Mouse (Mus musculus): ENCODE measurements around the gene Acot9. TPM values are rescaled to one million over a fixed set of nuclear protein-coding genes. Genes with fewer than 3 reads are reported as not detected.

Acot9 gene
- 26.6 and 33.5 TPM in 2 replicates for polyA plus RNA-seq (2015; fragmentation: Nextera tagmentation; extraction: Ambion mirVana)

DNA sequence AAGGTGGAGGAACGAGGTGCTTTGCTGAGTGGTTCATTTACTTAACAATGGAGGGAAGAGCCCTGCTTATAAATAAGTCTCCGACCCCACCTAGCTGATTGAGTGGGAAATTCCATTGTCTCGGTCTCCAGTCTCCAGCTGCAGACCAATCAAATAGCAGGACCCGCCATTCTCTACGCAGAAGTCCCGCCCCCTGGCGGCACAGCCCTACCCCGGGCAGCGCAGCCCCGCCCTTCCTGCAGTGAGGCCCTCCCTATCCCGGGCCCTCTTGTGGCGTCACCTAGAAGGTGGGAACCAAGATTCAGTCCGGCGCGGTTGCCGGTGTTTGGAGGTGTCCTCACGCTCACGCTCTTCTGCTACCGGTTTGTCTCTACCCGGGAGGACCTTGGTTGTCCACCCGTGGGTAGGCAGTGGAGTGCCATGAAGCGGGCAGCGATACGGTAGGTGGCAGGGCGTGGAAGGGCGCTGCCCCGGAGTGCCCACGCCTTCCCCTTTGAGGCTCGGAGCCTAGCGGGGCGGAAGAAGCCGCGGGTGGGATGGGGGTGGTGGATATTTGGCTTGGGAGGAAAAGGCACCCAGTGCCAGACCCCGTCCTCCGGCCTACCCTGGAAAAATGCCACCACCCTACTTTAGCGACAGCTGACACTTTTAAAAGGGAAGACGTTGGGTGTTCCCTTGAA lies at the start of gene Acot9:
Gene Acot9, plus strand, starts transcription at position 209 of the 680 bp plus-strand sequence.
- H3K4me3 ChIP-seq (replicated peaks) = peak within 1 kb of the TSS; percentile 54
- H3K4me1 ChIP-seq (replicated peaks) = no peaks in the 10 kb centered on the region
- no peaks in the 10 kb centered on the region for H3K36me3 ChIP-seq
- peak within 1 kb of the TSS; percentile 58 for H3K4me2 ChIP-seq (replicated peaks)
- no peaks in the 10 kb centered on the region for H3K27me3 ChIP-seq (replicated peaks)
- 0 out of 2 replicates have a peak within 1 kb of the TSS, but pooled peaks have one; percentile 13 for H3K27ac ChIP-seq
- no peaks in the 10 kb centered on the region for H3K9me3 ChIP-seq
- WGBS = 17% methylated on average over 37 of the region's 37 CpGs
- peak within 1 kb of the TSS; percentile 50 for H3K9ac ChIP-seq
- peak; percentile 100 for ATAC-seq

DNA sequence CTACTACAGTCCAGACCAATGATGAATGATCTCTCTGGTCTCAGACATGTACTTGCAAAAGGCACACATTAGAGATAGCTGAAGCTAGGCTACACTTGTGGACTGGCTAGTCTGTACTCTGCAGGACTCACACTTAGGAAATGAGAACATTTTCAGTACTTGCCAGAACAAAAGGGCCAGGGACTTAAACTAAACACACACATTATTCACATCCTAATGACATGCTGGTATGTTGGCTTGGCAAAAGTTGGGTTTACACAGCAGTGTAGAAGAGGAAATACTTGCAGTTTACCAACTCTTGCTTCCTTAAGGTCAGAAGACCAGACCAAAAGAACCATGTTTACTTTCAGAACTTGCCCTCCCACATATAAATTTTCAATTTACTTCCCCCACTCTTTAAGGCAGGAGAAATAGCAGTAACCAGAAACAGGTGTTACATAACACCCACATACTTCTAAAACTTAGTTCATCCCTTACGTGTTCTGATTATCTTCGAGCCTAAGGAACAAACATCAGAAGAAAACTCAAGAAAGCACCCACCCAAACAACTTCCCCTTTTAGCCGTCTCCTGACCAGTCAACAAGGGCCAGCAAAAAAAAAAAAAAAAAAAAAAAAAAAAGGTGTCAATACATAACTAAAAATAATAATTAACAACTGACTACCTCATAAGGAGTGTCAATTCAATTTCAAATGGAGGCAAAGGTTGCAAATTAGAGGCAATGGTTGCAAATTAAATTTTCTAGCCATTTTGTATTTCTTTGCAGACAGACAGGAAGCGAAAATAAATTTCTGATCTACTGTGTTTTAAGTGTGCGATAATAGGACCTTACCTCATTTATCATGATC lies 47.7 kb upstream of the Acot9 start:
- H3K9me3 ChIP-seq = no peaks in the 10 kb centered on the region
- no peak overlapping the region for H3K4me3 ChIP-seq (replicated peaks)
- no peaks in the 10 kb centered on the region for H3K36me3 ChIP-seq
- 70% methylated on average over 5 of the region's 5 CpGs for WGBS
- ATAC-seq = no peak
- H3K9ac ChIP-seq = no peak overlapping the region
- no peaks in the 10 kb centered on the region for H3K4me1 ChIP-seq (replicated peaks)
- peak overlapping the region; percentile 14; the same call in 1 of the 2 replicates for H3K4me2 ChIP-seq (replicated peaks)
- H3K27ac ChIP-seq = no peak overlapping the region
- no peaks in the 10 kb centered on the region for H3K27me3 ChIP-seq (replicated peaks)

DNA sequence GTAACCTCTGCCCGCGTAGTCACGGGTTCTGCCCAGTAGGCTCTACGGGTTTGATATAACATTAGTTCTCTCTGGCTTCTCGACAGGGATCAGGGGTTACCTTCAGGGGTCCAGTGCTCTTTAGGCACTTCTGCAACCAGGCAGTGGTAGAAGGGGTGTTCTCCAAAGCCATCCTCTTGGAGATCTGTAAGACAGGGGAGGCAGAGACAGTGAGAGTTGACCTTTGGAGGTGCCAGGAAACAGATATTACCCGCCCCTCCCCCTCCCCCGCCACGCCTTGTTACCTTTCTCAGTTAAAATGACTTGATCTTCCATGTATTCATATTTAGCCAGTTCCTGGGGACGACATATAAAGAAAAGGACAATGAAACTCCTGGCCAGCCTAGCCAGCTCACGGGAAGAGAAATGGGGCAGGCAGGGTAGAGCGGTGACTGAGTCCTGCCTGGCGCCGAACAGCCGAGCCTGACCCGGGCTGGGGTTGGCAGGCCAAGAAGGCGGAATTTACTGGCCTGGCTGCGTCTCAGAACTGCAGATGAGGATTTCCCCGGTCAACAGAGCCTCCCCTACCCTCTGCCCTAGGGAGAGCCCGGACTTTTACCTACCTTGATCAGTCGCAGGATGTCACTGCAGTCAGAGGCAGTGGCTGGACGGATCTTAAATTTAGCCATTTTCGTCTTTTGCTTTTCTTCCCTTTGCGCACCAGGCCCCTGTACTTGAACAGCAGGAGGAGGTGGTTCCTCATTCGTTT lies 46.6 kb upstream of the Acot9 start:
- Histone ChIP-seq H3K4me2 (replicated peaks) (peak overlapping the region; percentile 52), H3K27ac (peak overlapping the region; percentile 77), H3K36me3 (no peaks in the 10 kb centered on the region), H3K9ac (peak overlapping the region; percentile 42), H3K9me3 (no peaks in the 10 kb centered on the region), H3K27me3 (replicated peaks) (no peaks in the 10 kb centered on the region), H3K4me3 (replicated peaks) (peak overlapping the region; percentile 47), H3K4me1 (replicated peaks) (no peaks in the 10 kb centered on the region)
- WGBS = 25% methylated on average over 23 of the region's 24 CpGs
- ATAC-seq = peak; percentile 76

DNA sequence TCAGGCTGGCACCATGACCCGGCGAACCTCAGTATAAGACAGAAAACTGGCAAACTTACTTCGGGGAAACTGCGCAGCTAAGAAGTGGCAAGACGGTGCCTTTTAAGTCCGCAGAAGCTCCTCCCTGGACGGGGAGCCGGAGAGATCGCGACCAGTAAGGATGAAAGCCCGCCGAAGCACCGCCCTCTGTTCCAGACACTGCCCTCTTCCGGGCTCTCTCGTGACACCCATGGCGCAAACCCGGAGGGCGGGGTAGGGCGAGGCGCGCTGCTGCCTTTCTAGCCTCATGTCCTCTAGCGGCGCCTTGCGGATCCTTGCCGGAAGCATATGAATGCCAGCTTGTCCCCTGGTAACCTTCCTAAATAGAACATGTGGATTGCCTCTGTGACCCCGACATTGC lies 46.0 kb upstream of the Acot9 start, which contains the start of gene Sat1:
Gene Sat1, minus strand, starts transcription at position 179 of the 400 bp plus-strand sequence.
- 20% methylated on average over 26 of the region's 26 CpGs for WGBS
- ATAC-seq = peak; percentile 98
- Histone ChIP-seq H3K4me1 (replicated peaks) (no peaks in the 10 kb centered on the region), H3K9me3 (no peaks in the 10 kb centered on the region), H3K9ac (peak within 1 kb of the TSS; percentile 42), H3K36me3 (no peaks in the 10 kb centered on the region), H3K4me2 (replicated peaks) (peak within 1 kb of the TSS; percentile 52), H3K27me3 (replicated peaks) (no peaks in the 10 kb centered on the region), H3K27ac (peak within 1 kb of the TSS; percentile 77), H3K4me3 (replicated peaks) (peak within 1 kb of the TSS; percentile 47)

DNA sequence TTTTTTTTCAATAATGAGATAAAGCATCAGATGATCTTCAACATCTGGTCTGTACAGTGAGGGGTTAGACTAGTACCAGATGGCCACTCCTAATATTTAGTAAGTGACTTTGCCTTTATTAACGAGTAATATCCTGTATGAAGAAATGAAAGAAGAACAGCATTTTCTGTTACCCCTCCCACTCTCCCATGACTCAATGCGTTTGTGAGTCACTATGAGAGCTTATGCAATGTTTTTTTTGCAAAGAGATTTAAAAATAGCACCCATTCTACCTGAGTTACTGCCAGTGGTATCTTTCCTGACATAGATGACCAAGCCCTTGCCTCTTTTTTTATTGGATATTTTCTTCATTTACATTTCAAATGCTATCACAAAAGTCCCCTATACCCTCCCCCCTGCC lies 44.0 kb upstream of the Acot9 start:
- no peaks in the 10 kb centered on the region for H3K9me3 ChIP-seq
- H3K27me3 ChIP-seq (replicated peaks) = no peaks in the 10 kb centered on the region
- H3K9ac ChIP-seq = no peak overlapping the region
- no peak overlapping the region for H3K4me3 ChIP-seq (replicated peaks)
- no peak overlapping the region for H3K27ac ChIP-seq
- WGBS = 66% methylated on average over 2 of the region's 2 CpGs
- H3K36me3 ChIP-seq = no peaks in the 10 kb centered on the region
- no peak for ATAC-seq
- H3K4me2 ChIP-seq (replicated peaks) = no peak overlapping the region
- no peaks in the 10 kb centered on the region for H3K4me1 ChIP-seq (replicated peaks)

DNA sequence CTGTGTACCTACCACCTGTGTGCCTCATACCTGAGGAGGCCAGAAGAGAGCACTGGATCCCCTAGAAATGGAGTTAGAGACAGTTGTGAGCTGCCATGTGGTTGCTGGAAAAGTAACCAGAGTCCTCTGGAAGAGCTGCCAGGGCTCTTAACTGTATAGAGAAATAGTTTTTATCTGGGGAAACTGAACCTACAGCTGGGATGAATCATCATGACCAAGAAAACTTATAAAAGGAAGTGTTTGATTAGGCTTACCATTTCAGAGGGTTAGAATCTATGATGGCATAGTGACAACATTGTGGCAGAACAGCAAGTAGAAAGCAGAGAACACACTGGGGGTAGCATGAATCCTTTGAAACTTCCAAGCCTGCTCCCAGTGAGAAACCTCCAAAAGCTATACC lies 5.4 kb upstream of the Acot9 start:
- Histone ChIP-seq H3K4me2 (replicated peaks) (no peak overlapping the region), H3K9ac (no peak overlapping the region), H3K4me1 (replicated peaks) (no peaks in the 10 kb centered on the region), H3K36me3 (no peaks in the 10 kb centered on the region), H3K4me3 (replicated peaks) (no peak overlapping the region), H3K27me3 (replicated peaks) (no peaks in the 10 kb centered on the region), H3K27ac (no peak overlapping the region), H3K9me3 (no peaks in the 10 kb centered on the region)
- ATAC-seq = no peak

DNA sequence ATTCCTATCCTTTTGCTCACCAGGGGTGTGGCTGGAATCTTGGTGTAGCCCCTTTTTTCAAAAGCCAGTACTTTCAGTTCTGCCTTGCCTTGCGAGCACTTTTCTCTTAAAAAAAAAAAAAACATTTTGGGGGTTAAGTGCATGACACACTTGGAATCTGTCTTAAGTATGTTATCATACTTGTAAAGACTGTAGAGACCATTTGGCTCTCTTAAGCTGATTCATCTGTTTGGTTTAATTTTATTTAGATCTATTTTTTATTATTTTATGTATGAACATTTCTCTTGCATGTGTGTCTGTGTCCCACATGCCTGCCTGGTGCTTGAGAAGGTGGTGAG lies 641 bp downstream of the Acot9 start:
- no peak overlapping the region for H3K27ac ChIP-seq
- peak overlapping the region; percentile 58 for H3K4me2 ChIP-seq (replicated peaks)
- H3K36me3 ChIP-seq = no peaks in the 10 kb centered on the region
- H3K4me3 ChIP-seq (replicated peaks) = peak overlapping the region; percentile 54
- H3K27me3 ChIP-seq (replicated peaks) = no peaks in the 10 kb centered on the region
- ATAC-seq = no peak
- H3K4me1 ChIP-seq (replicated peaks) = no peaks in the 10 kb centered on the region
- no peaks in the 10 kb centered on the region for H3K9me3 ChIP-seq
- peak overlapping the region; percentile 50 for H3K9ac ChIP-seq
- 43% methylated on average over 1 of the region's 1 CpGs for WGBS

DNA sequence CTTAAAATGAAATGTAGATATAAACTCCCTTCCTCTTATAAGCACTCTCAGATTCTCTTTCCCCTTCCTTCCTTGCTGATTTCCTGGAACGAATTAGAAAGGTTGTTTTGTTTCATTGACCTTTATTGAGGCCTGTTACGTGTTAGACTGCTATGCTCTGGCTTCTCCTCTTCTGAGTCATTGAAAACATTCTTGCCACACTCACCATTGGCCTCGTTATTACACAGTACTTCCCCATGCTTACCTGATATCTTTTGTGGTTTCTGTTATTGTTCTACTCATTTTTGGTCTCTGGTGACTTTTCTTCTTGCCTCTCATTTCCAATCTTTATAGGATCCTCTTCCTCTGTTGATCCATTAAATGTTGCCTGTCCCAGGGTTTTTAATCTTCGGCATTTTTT lies 16.2 kb downstream of the Acot9 start:
- no peak overlapping the region for H3K4me2 ChIP-seq (replicated peaks)
- no peaks in the 10 kb centered on the region for H3K4me1 ChIP-seq (replicated peaks)
- 83% methylated on average over 4 of the region's 4 CpGs for WGBS
- H3K27me3 ChIP-seq (replicated peaks) = no peaks in the 10 kb centered on the region
- H3K9ac ChIP-seq = no peak overlapping the region
- ATAC-seq = no peak
- H3K27ac ChIP-seq = no peak overlapping the region
- no peaks in the 10 kb centered on the region for H3K36me3 ChIP-seq
- H3K9me3 ChIP-seq = no peaks in the 10 kb centered on the region
- no peak overlapping the region for H3K4me3 ChIP-seq (replicated peaks)

DNA sequence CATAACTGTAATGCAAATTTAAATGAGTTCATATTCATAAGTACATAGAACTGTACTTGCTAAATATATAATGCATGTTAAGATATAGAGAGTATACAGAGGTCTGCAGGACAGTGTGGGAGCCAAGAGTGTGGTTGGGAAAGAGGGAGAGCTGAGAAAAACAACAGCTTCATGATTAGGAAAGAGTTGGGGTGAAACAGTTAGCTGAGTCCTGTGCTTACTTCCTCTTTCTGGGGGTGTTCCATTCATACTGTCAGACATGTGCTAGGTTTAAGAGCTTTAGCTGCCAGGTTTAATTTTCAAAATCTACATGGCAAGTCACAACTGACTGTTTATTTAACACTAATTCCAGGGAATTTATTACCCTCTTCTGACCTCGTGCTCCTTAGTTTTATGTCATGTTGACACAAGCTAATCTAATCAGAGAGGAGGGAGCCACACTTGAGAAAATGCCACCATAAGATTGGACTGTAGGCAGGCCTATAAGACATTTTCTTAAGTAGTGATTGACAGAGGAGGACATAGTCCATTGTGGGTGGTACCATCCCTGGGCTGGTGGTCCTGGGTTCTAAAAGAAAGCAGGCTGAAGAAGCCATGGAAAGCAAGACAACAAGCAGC lies 18.3 kb downstream of the Acot9 start:
- Histone ChIP-seq H3K9me3 (no peaks in the 10 kb centered on the region), H3K4me3 (replicated peaks) (no peak overlapping the region), H3K4me1 (replicated peaks) (no peaks in the 10 kb centered on the region), H3K27me3 (replicated peaks) (no peaks in the 10 kb centered on the region), H3K27ac (no peak overlapping the region), H3K4me2 (replicated peaks) (no peak overlapping the region), H3K36me3 (no peaks in the 10 kb centered on the region), H3K9ac (no peak overlapping the region)
- WGBS = 21% methylated on average over 1 of the region's 1 CpGs
- peak; percentile 95 for ATAC-seq

DNA sequence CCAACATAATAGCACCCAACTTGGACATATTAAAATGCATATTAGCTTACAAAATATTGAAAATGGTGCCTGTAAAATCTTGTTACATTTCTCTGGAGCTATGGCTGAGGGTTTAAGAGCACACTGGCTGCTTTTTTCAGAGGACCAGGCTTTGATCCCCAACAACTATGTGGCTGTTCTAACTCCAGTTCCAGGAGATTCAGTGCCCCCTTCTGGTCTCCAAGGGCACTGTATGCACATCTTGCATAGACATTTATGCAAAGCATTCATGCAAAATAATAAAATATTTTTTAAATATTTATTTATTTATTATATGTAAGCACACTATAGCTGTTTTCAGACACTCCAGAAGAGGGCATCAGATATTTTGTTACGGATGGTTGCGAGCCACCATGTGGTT lies 44.1 kb downstream of the Acot9 start:
- Histone ChIP-seq H3K36me3 (no peaks in the 10 kb centered on the region), H3K27ac (no peak overlapping the region), H3K4me2 (replicated peaks) (no peak overlapping the region), H3K27me3 (replicated peaks) (no peaks in the 10 kb centered on the region), H3K9ac (no peak overlapping the region), H3K4me3 (replicated peaks) (no peak overlapping the region), H3K9me3 (no peaks in the 10 kb centered on the region), H3K4me1 (replicated peaks) (no peaks in the 10 kb centered on the region)
- no peak for ATAC-seq
- WGBS = 95% methylated on average over 2 of the region's 2 CpGs

DNA sequence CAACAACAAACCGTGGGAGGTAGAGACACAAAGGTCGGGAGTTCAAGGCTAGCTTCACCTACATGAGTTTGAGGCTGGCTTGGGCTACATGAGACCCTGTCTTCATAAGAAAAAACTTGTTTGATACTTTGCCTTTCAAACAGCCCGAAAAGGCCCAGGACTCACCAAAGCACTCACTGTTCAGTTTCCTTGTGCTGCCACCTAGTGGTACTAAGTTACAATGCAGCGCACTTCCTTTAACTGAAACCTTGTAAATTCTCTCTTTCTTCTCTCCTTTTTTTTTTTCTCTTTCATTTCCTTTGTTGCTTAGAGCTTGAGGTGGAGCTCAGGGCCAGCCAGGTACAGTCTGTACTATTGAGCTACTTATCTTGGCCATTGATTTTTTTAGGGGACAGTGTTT lies 55.8 kb downstream of the Acot9 start:
- Histone ChIP-seq H3K27ac (no peak overlapping the region), H3K9me3 (no peaks in the 10 kb centered on the region), H3K4me3 (replicated peaks) (no peak overlapping the region), H3K4me1 (replicated peaks) (no peaks in the 10 kb centered on the region), H3K4me2 (replicated peaks) (no peak overlapping the region), H3K27me3 (replicated peaks) (no peaks in the 10 kb centered on the region), H3K9ac (no peak overlapping the region), H3K36me3 (no peaks in the 10 kb centered on the region)
- no peak for ATAC-seq
- 36% methylated on average over 4 of the region's 4 CpGs for WGBS

DNA sequence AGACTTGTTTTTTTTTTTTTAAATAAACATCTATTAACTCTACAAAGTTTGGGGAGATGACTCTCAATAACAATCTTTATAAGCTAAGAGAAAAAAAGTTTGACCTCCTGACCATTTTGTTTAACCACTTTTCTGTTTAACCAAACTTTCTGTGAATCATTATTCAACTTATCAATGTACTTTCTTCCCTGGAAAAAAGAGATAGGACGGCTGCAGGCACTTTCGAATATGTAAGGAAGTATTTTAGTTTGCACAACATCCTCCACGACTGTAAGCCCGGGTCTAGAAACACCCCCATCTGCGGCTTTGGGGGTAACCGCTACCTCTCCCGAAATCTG lies 75.3 kb downstream of the Acot9 start:
- ATAC-seq = no peak
- H3K4me2 ChIP-seq (replicated peaks) = peak overlapping the region; percentile 51
- peak overlapping the region; percentile 56 for H3K4me3 ChIP-seq (replicated peaks)
- no peaks in the 10 kb centered on the region for H3K36me3 ChIP-seq
- H3K27ac ChIP-seq = peak overlapping the region; percentile 70
- H3K4me1 ChIP-seq (replicated peaks) = no peaks in the 10 kb centered on the region
- 17% methylated on average over 7 of the region's 7 CpGs for WGBS
- H3K27me3 ChIP-seq (replicated peaks) = no peaks in the 10 kb centered on the region
- peak overlapping the region; percentile 51; the same call in 1 of the 2 replicates for H3K9ac ChIP-seq
- no peaks in the 10 kb centered on the region for H3K9me3 ChIP-seq

Measured in intestine, embryonic 15.5 days (tissue).